Mouse (Mus musculus) erythroblast, embryonic 14.5 days (primary cell): ENCODE results near the gene Olfr65. TPM values are rescaled to one million over a fixed set of nuclear protein-coding genes. Genes with fewer than 3 reads are reported as not detected.

Source experiments
- H3K27me3 ChIP-seq: 2 replicates; pipeline ENCODE4 v1.6.1; 2012; ENCODE audit warnings: inconsistent platforms; ENCODE audit not compliant: control insufficient read depth
- H3K36me3 ChIP-seq: 2 replicates; pipeline ENCODE4 v1.6.1; 2012; ENCODE audit warnings: mild to moderate bottlenecking, inconsistent platforms; ENCODE audit not compliant: control insufficient read depth
- H3K4me1 ChIP-seq: 2 replicates; pipeline ENCODE4 v1.6.1; 2012; ENCODE audit warnings: inconsistent platforms; ENCODE audit not compliant: control insufficient read depth
- H3K4me3 ChIP-seq: replicated peaks from 2 replicates; pipeline ENCODE3; 2012; ENCODE audit warnings: moderate library complexity, mild to moderate bottlenecking, inconsistent platforms
- H3K9me3 ChIP-seq: 2 replicates; pipeline ENCODE4 v1.6.1; 2012; ENCODE audit warnings: low read length, inconsistent platforms, mixed read lengths; ENCODE audit not compliant: control insufficient read depth
- GATA1 ChIP-seq: IDR thresholded peaks from 2 replicates; pipeline ENCODE4 v1.6.1; 2012; ENCODE audit warnings: low read length, inconsistent platforms, mixed read lengths
- TAL1 ChIP-seq: IDR thresholded peaks from 3 replicates; pipeline ENCODE4 v1.6.1; 2012; ENCODE audit warnings: low read length, inconsistent platforms, mixed read lengths
- polyA plus RNA-seq: library from polyadenylated mRNA; stranded (reverse); fragments of >175 nt; gene quantifications from 2 replicates; pipeline ENCODE4 v1.2.3, GENCODE M21; 2012

Gene Olfr65
- 0.08 TPM in 1 of 2 replicates, not detected in the other for polyA plus RNA-seq

DNA sequence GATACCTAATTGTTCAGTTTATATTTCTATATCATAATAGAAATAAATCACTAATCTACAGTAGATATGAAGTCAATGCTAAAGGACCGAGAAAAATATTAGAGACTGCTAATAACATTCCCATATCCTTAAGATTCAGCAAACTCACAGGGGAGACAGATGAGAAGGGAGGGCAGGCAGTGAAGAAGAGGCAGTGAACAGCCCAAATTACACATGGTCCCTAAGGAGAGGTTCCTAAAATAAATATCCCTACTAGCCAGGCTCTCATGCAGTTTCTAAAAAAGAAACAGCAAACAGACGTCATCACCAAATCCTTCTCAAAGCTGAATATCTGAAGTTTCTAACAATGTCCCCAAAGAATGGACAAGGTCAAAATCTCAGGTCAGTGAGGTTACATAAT, at the start of gene Olfr65:
Gene Olfr65, plus strand, starts transcription at position 301 of the 400 bp plus-strand sequence.
- Histone ChIP-seq H3K4me3 (no peak within 1 kb of the TSS), H3K4me1 (peaks cover 19% of the 10 kb centered on the region), H3K36me3 (no peaks in the 10 kb centered on the region; the same call in 1 of the 2 replicates), H3K27me3 (peaks cover 77% of the 10 kb centered on the region), H3K9me3 (no peaks in the 10 kb centered on the region)
- TF ChIP-seq TAL1: no peak
- TF ChIP-seq GATA1: no peak

DNA sequence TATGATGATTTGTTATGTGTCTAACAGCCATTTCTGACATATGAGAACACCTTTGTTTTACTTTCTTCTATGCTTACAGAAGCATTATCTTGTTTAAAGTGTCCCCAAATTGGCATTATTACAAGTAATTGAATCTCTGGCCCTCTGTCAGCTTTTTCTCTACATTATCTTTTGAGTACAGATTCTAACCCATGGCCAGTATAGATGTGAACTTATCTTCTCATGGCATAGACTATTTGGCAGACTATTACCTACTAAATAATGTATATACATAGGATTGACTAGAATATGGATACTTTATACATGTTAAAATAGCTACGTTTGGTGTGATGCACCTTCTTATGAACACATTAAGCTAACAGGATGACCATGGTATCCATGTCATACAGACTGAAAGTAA, 48.6 kb upstream of the Olfr65 start:
- TF ChIP-seq TAL1 (no peak), GATA1 (no peak)
- H3K4me1 ChIP-seq: peaks cover 77% of the 10 kb centered on the region
- H3K36me3 ChIP-seq: no peaks in the 10 kb centered on the region; the same call in 1 of the 2 replicates
- no peaks in the 10 kb centered on the region for H3K27me3 ChIP-seq
- no peaks in the 10 kb centered on the region for H3K9me3 ChIP-seq
- H3K4me3 ChIP-seq: no peak overlapping the region

DNA sequence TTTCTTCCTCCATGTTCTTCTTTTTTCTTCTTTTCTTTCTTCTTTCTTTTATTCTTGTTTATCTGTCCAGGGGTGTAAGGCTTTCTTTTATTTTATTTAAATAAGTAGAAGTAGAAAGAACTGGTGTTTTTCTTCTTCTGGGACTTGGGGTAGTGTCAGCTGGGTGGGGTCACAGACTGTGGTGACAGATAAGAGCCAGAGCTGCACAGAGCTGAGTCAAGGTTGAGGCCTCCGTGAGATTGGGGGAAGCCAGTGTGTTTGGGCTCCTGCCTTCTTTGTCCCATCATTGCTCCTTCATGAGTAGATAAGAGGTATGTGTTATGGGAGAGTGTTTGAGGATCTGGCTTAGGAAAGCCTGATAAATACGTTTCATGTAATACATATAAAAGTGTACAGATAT, 44.2 kb upstream of the Olfr65 start:
- Histone ChIP-seq H3K4me3 (peak overlapping the region; percentile 54), H3K4me1 (peaks cover 87% of the 10 kb centered on the region), H3K9me3 (no peaks in the 10 kb centered on the region), H3K36me3 (peaks cover 3% of the 10 kb centered on the region), H3K27me3 (no peaks in the 10 kb centered on the region)
- peak; percentile 90 for TF ChIP-seq GATA1
- peak; percentile 82 for TF ChIP-seq TAL1

DNA sequence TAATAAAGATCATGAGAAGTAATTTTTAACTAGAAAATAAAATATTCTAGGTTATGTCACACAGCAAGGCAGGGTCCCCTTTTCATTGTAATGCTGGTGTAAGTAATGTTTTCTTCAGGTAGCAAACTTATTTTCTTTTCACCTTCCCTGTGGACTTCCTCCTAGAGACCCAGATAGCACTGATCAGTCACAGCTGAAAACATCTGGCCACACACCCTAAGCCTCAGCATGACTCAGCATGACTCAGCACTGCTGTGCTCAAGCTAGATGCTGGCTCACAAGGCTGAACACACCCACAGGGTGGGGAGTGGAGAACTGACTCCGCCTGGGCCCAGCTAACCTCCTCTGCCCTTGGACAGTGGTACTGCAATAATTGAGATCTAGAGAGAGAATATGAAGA, 42.4 kb upstream of the Olfr65 start:
- Histone ChIP-seq H3K36me3 (peaks cover 6% of the 10 kb centered on the region), H3K4me3 (peak overlapping the region; percentile 47), H3K9me3 (no peaks in the 10 kb centered on the region), H3K27me3 (no peaks in the 10 kb centered on the region), H3K4me1 (peaks cover 87% of the 10 kb centered on the region)
- peak; percentile 87 for TF ChIP-seq TAL1
- TF ChIP-seq GATA1: peak; percentile 63

DNA sequence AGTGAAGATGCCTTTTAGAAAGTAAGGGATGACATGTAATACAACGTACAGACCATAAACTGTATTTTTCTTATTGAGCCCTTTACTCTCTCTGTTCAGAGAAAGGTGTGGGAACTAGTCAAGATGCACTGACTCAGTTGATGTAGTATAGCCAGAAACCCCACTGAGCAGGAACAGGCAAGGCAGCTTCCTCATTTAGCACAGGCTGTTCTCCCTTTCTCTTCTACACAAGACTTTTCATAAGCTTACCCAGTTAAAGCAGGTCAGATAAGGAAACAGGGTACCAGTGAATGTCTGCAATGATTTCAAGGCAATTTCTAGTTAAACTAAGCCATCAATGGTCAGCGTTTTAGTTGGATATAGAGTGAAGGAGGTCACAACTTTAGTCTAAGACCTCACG, 41.8 kb upstream of the Olfr65 start:
- Histone ChIP-seq H3K4me1 (peaks cover 87% of the 10 kb centered on the region), H3K4me3 (peak overlapping the region; percentile 47), H3K27me3 (no peaks in the 10 kb centered on the region), H3K9me3 (no peaks in the 10 kb centered on the region), H3K36me3 (peaks cover 6% of the 10 kb centered on the region)
- TF ChIP-seq TAL1: no peak
- TF ChIP-seq GATA1: no peak

DNA sequence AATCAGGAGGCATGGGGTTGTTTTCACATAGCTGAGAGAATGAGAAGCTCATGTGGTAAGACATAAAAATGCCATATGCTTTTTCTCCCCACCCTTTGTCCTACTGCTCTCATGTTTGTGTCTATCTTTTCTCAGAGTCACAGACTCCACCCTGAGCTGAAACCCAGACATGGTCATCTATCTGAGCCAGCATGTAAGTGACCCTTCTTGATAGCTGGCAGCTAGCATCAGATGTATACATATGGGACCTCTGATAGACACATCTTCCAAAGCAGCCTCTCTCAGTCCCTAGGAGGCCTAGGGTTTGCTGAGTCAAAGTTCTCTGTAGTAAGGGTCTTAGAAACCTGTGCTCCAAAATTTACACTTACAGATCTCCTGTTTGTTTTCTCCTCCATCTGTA, 37.6 kb upstream of the Olfr65 start:
- H3K9me3 ChIP-seq: no peaks in the 10 kb centered on the region
- H3K4me1 ChIP-seq: peaks cover 97% of the 10 kb centered on the region
- no peaks in the 10 kb centered on the region for H3K27me3 ChIP-seq
- H3K36me3 ChIP-seq: peaks cover 13% of the 10 kb centered on the region
- H3K4me3 ChIP-seq: peak overlapping the region; percentile 45
- peak; percentile 94 for TF ChIP-seq GATA1
- TF ChIP-seq TAL1: peak; percentile 90

- Histone ChIP-seq H3K27me3 (no peaks in the 10 kb centered on the region), H3K9me3 (no peaks in the 10 kb centered on the region), H3K4me3 (peak overlapping the region; percentile 53), H3K36me3 (peaks cover 7% of the 10 kb centered on the region), H3K4me1 (peaks cover 94% of the 10 kb centered on the region)
- peak; percentile 88 for TF ChIP-seq GATA1
- peak; percentile 91 for TF ChIP-seq TAL1
Measured at GRCm38 (mm10) chr7:103870667-103871066, 32.6 kb upstream of the Olfr65 start.

GRCm38 (mm10) chr7:103873064-103873463, 30.2 kb upstream of the Olfr65 start:
- Histone ChIP-seq H3K27me3 (no peaks in the 10 kb centered on the region), H3K4me3 (peak overlapping the region; percentile 39), H3K36me3 (peaks cover 4% of the 10 kb centered on the region; the same call in 1 of the 2 replicates), H3K9me3 (no peaks in the 10 kb centered on the region), H3K4me1 (peaks cover 96% of the 10 kb centered on the region)
- TF ChIP-seq TAL1 (no peak), GATA1 (no peak)

DNA sequence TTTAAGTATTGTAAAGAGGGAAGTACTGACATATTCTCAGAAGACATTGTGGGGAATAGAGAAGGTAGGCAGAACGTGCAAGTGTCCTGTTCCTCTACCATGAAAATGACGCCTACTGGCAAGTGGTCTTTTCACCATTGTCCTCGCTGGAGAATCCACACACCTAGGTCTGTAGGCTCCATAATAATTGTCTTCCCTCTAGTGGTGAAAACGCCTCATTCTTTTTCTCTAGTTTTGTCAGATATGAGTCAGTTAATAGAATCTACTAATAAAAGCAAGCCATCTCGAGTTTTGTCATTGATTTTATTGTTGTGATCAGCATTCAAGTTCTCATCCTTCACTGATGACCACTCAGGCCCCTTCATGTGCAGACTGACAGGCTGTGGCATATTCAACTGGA, 28.8 kb upstream of the Olfr65 start:
- Histone ChIP-seq H3K9me3 (no peaks in the 10 kb centered on the region), H3K4me1 (peaks cover 96% of the 10 kb centered on the region), H3K27me3 (no peaks in the 10 kb centered on the region), H3K36me3 (no peaks in the 10 kb centered on the region; the same call in 1 of the 2 replicates), H3K4me3 (no peak overlapping the region)
- no peak for TF ChIP-seq TAL1
- TF ChIP-seq GATA1: no peak

GRCm38 (mm10) chr7:103877093-103877492, 26.2 kb upstream of the Olfr65 start:
- H3K4me1 ChIP-seq: peaks cover 86% of the 10 kb centered on the region
- TF ChIP-seq TAL1 (peak; percentile 99), GATA1 (peak; percentile 98)
- H3K4me3 ChIP-seq: no peak overlapping the region
- peaks cover 7% of the 10 kb centered on the region for H3K27me3 ChIP-seq
- no peaks in the 10 kb centered on the region for H3K9me3 ChIP-seq
- no peaks in the 10 kb centered on the region; the same call in 1 of the 2 replicates for H3K36me3 ChIP-seq
